Mouse (Mus musculus): ENCODE data around the gene Serpine3. TPM values are rescaled to one million over a fixed set of nuclear protein-coding genes. Genes with fewer than 3 reads are reported as not detected.

Serpine3 gene
- polyA plus RNA-seq, 1 experiment from 2014 or later: not detected

DNA sequence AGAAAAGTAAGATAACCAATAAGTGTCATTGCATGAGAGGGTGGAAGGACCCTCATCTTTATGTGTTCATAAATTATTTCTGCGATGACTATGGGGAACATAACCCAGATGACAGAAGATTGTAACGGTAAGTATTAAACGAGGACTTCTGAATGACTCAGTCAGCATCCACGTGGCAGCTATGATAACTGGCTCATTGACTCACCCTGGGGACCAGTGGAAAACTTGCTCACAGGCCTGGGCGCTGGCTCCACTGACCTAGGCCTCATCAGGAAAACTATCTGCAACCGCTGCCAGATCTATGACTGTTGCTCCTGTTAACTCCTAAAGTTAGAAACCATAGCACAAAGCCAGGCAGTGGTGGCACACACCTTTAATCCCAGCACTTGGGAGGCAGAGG is 15.1 kb upstream of the Serpine3 start:
- H3K4me1 ChIP-seq (ENCODE audit: control insufficient read depth, insufficient read depth, low read length): no peaks in the 10 kb centered on the region
- H3K4me3 ChIP-seq (ENCODE audit: low read length): no peak overlapping the region
- no peak overlapping the region for H3K9ac ChIP-seq (ENCODE audit: low read depth, low read length)
- WGBS: 86% methylated on average over 6 of the region's 6 CpGs
- H3K9me3 ChIP-seq (ENCODE audit: control insufficient read depth, low read length): no peaks in the 10 kb centered on the region
- H3K36me3 ChIP-seq (ENCODE audit: control insufficient read depth, insufficient read depth, low read length): no peaks in the 10 kb centered on the region
- H3K27me3 ChIP-seq (replicated peaks; ENCODE audit: control insufficient read depth, insufficient read depth, low read length): no peaks in the 10 kb centered on the region
- no peak overlapping the region for H3K4me2 ChIP-seq (ENCODE audit: low read depth, low read length)
- ATAC-seq: no peak
- H3K27ac ChIP-seq (ENCODE audit: low read length): no peak overlapping the region

DNA sequence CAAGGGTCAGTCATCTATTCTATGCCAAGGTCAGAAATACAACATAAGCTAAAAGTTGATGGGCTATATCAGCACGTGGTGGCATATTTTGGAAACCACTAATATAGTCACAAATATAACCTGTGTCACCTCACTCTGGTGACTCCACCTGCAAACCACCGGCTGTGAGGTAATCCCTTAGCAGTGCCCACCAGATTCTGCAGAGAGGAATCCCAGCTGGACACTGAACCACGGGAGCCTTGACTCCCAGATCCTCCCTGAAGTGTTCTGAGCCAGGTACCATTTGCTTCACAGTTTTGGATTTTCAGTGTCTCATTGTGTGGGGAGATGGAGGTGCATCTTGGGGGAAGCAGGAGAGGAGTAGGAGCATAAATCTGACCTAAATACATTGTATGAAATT is 13.1 kb upstream of the Serpine3 start:
- Histone ChIP-seq H3K9me3 (ENCODE audit: control insufficient read depth, low read length) (no peaks in the 10 kb centered on the region), H3K4me3 (ENCODE audit: low read length) (no peak overlapping the region), H3K36me3 (ENCODE audit: control insufficient read depth, insufficient read depth, low read length) (no peaks in the 10 kb centered on the region), H3K9ac (ENCODE audit: low read depth, low read length) (no peak overlapping the region), H3K27ac (ENCODE audit: low read length) (no peak overlapping the region), H3K27me3 (replicated peaks; ENCODE audit: control insufficient read depth, insufficient read depth, low read length) (no peaks in the 10 kb centered on the region), H3K4me2 (ENCODE audit: low read depth, low read length) (no peak overlapping the region), H3K4me1 (ENCODE audit: control insufficient read depth, insufficient read depth, low read length) (no peaks in the 10 kb centered on the region)
- 66% methylated on average over 3 of the region's 3 CpGs for WGBS
- ATAC-seq: no peak

DNA sequence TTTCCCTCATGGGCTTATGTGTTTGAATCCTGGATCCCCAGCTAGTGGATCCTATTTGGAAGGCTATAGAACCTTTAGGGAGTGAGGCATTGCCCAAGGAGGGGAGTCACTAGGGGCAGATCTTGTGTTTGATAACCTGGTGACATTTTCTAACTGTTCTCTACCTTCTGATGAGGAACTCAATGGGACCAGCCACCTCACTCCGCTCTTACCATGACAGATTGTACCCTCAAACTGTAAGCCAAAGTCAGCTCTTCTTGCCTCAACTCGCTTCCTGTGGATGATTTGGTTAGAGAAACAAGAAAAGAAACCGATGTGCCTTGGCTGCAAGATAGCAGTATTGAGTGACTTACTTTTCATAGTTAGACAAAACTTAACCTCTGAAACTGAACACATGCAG is 11.7 kb upstream of the Serpine3 start:
- ATAC-seq: no peak
- H3K36me3 ChIP-seq (ENCODE audit: control insufficient read depth, insufficient read depth, low read length): no peaks in the 10 kb centered on the region
- no peak overlapping the region for H3K4me2 ChIP-seq (ENCODE audit: low read depth, low read length)
- no peaks in the 10 kb centered on the region for H3K27me3 ChIP-seq (replicated peaks; ENCODE audit: control insufficient read depth, insufficient read depth, low read length)
- no peak overlapping the region for H3K4me3 ChIP-seq (ENCODE audit: low read length)
- H3K4me1 ChIP-seq (ENCODE audit: control insufficient read depth, insufficient read depth, low read length): no peaks in the 10 kb centered on the region
- H3K9ac ChIP-seq (ENCODE audit: low read depth, low read length): no peak overlapping the region
- WGBS: 90% methylated on average over 3 of the region's 3 CpGs
- H3K27ac ChIP-seq (ENCODE audit: low read length): no peak overlapping the region
- no peaks in the 10 kb centered on the region for H3K9me3 ChIP-seq (ENCODE audit: control insufficient read depth, low read length)

DNA sequence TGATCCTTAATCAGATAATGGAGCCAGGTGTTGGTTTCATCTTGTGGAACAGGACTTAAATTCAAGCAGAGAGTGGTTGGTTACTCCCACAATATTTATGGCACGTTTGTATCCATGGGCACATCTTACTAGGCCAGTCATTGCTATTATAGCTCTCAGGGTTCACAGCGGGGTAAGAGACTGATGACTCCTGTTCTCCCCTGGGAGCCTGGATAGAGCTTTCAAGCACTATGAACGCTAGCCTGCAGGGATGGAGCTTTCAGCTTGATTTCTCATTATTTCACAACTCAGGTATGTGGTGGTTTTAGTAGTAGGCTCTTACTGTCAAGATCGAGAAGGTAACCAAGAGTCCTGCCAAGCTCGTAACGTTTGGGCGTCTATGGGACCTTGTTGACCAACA is 7.5 kb upstream of the Serpine3 start:
- no peak overlapping the region for H3K4me2 ChIP-seq (ENCODE audit: low read depth, low read length)
- H3K36me3 ChIP-seq (ENCODE audit: control insufficient read depth, insufficient read depth, low read length): no peaks in the 10 kb centered on the region
- H3K4me3 ChIP-seq (ENCODE audit: low read length): no peak overlapping the region
- H3K27ac ChIP-seq (ENCODE audit: low read length): no peak overlapping the region
- H3K4me1 ChIP-seq (ENCODE audit: control insufficient read depth, insufficient read depth, low read length): no peaks in the 10 kb centered on the region
- ATAC-seq: no peak
- H3K27me3 ChIP-seq (replicated peaks; ENCODE audit: control insufficient read depth, insufficient read depth, low read length): no peaks in the 10 kb centered on the region
- no peak overlapping the region for H3K9ac ChIP-seq (ENCODE audit: low read depth, low read length)
- no peaks in the 10 kb centered on the region for H3K9me3 ChIP-seq (ENCODE audit: control insufficient read depth, low read length)
- whole genome bisulfite sequencing: 85% methylated on average over 7 of the region's 7 CpGs

DNA sequence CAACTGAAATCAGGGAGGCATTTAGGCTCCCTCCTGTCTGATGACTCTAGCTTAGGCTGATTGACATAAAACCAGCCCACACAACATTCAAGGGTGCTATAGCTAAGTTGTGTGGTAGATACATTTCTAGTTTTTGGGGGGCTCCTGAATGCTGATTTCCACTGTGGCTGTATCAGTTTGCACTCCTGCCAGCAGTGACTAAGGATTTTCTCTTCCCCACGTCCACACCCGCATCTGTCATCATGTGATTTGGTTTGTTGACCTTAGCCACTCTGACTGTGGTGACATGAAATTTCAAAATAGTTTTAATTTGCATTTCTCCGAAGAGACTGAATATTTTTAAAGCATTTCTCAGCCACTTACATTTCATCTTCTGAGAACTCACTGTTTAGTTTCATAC is 6.0 kb upstream of the Serpine3 start:
- Histone ChIP-seq H3K9ac (ENCODE audit: low read depth, low read length) (no peak overlapping the region), H3K4me3 (ENCODE audit: low read length) (no peak overlapping the region), H3K27ac (ENCODE audit: low read length) (no peak overlapping the region), H3K36me3 (ENCODE audit: control insufficient read depth, insufficient read depth, low read length) (no peaks in the 10 kb centered on the region), H3K27me3 (replicated peaks; ENCODE audit: control insufficient read depth, insufficient read depth, low read length) (no peaks in the 10 kb centered on the region), H3K4me1 (ENCODE audit: control insufficient read depth, insufficient read depth, low read length) (no peaks in the 10 kb centered on the region), H3K4me2 (ENCODE audit: low read depth, low read length) (no peak overlapping the region), H3K9me3 (ENCODE audit: control insufficient read depth, low read length) (no peaks in the 10 kb centered on the region)
- 61% methylated on average over 3 of the region's 3 CpGs for WGBS
- no peak for ATAC-seq

DNA sequence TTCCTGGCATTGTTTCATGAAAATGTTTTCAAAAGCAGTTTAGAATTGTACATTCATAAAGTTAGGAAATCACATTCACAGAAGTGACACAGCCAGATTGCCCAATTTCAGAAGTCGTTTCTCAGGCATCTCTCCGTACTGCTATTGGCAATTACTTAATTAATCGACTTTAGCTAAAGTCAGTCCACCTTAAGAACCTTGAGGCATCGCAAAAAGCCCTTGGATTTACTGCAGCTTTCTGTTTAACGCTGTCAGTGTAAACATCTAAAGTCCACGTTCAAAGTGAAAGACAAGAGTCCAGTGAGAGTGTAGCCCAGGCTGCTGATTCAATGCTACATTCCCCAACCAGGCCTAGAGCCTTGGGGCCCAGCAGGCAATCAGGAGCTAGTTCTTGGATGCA is 1.1 kb upstream of the Serpine3 start:
- no peak overlapping the region for H3K27ac ChIP-seq (ENCODE audit: low read length)
- no peak overlapping the region for H3K9ac ChIP-seq (ENCODE audit: low read depth, low read length)
- no peak overlapping the region for H3K4me3 ChIP-seq (ENCODE audit: low read length)
- WGBS: 48% methylated on average over 6 of the region's 6 CpGs
- no peak overlapping the region for H3K4me2 ChIP-seq (ENCODE audit: low read depth, low read length)
- H3K27me3 ChIP-seq (replicated peaks; ENCODE audit: control insufficient read depth, insufficient read depth, low read length): no peaks in the 10 kb centered on the region
- ATAC-seq: no peak
- no peaks in the 10 kb centered on the region for H3K4me1 ChIP-seq (ENCODE audit: control insufficient read depth, insufficient read depth, low read length)
- no peaks in the 10 kb centered on the region for H3K36me3 ChIP-seq (ENCODE audit: control insufficient read depth, insufficient read depth, low read length)
- no peaks in the 10 kb centered on the region for H3K9me3 ChIP-seq (ENCODE audit: control insufficient read depth, low read length)

DNA sequence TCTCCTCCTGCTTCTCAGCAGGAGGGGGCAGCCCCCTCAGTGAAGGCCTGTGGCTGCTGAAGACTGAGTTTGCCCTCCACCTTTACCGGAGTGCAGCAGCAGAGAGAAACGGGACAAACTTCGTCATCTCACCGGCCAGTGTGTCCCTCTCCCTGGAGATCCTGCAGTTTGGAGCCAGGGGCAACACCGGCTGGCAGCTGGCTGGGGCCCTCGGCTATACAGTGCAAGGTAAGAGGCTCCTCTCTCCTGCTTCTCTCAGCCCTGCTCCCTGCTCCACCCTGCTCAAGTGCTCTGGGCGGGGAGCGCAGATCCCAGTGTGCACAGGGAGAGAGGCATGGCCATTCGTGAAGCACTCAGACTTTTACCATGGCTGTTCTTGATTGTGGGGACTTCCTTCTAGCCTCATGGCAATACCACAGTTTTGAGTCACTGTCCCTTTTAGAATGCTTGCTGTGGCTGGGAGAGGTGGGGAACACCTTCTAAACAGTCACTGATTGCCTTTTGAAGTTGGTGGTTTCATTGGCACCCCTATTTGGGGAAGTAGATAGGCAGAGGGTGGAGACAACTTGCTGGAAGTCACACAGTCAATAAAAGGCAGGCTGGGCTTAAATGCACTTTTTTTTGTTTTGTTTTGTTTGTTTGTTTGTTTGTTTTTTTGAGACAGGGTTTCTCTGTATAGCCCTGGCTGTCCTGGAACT is 1.7 kb downstream of the Serpine3 start:
- Histone ChIP-seq H3K27ac (ENCODE audit: low read length) (no peak overlapping the region), H3K4me2 (ENCODE audit: low read depth, low read length) (no peak overlapping the region), H3K4me1 (ENCODE audit: control insufficient read depth, insufficient read depth, low read length) (no peaks in the 10 kb centered on the region), H3K9me3 (ENCODE audit: control insufficient read depth, low read length) (no peaks in the 10 kb centered on the region), H3K4me3 (ENCODE audit: low read length) (no peak overlapping the region), H3K27me3 (replicated peaks; ENCODE audit: control insufficient read depth, insufficient read depth, low read length) (no peaks in the 10 kb centered on the region), H3K36me3 (ENCODE audit: control insufficient read depth, insufficient read depth, low read length) (no peaks in the 10 kb centered on the region), H3K9ac (ENCODE audit: low read depth, low read length) (no peak overlapping the region)
- 55% methylated on average over 9 of the region's 9 CpGs for WGBS
- no peak for ATAC-seq

DNA sequence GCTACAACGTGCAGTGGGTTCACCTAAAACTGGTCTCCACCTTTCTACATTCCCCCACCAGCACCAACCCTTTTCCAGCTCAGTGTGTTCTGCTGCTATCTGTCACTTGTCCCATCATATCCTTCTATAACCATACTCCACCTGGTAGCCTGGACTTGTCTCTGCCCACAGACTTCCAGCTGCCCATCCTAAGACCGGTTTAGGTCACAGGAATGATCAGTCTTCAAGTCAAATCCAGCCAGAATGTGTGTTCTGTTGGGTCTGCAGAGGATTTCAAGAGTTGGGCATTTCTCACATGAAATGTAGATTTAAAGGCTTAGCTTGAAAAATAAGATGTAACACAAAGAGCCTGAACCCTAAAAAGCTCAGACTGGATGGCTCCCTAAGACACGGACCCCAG is 10.2 kb downstream of the Serpine3 start:
- H3K4me1 ChIP-seq (ENCODE audit: control insufficient read depth, insufficient read depth, low read length): no peaks in the 10 kb centered on the region
- H3K4me2 ChIP-seq (ENCODE audit: low read depth, low read length): no peak overlapping the region
- no peaks in the 10 kb centered on the region for H3K9me3 ChIP-seq (ENCODE audit: control insufficient read depth, low read length)
- ATAC-seq: no peak
- no peaks in the 10 kb centered on the region for H3K27me3 ChIP-seq (replicated peaks; ENCODE audit: control insufficient read depth, insufficient read depth, low read length)
- no peak overlapping the region for H3K4me3 ChIP-seq (ENCODE audit: low read length)
- H3K36me3 ChIP-seq (ENCODE audit: control insufficient read depth, insufficient read depth, low read length): no peaks in the 10 kb centered on the region
- WGBS: 90% methylated on average over 3 of the region's 3 CpGs
- no peak overlapping the region for H3K27ac ChIP-seq (ENCODE audit: low read length)
- H3K9ac ChIP-seq (ENCODE audit: low read depth, low read length): no peak overlapping the region

DNA sequence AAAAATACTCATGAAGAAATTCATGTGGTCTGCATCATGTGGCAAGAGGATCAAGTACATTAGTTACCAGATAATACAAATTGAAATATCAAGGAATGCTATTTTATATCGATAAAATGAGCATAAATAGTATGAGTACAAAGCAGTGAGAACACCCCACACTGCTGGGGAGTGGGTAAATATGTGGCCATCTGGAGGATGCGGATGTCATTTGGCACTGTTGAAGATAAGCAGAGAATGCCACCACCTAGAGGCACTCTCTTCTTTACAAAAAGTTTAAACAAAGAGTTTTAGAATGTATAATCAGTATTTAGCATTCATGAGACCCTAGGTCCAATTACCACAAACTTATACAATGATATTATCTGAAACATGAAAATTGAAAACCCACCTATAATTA is 54.7 kb downstream of the Serpine3 start:
- ATAC-seq: no peak
- H3K27ac ChIP-seq (ENCODE audit: low read length): no peak overlapping the region
- 80% methylated on average over 2 of the region's 2 CpGs for WGBS

DNA sequence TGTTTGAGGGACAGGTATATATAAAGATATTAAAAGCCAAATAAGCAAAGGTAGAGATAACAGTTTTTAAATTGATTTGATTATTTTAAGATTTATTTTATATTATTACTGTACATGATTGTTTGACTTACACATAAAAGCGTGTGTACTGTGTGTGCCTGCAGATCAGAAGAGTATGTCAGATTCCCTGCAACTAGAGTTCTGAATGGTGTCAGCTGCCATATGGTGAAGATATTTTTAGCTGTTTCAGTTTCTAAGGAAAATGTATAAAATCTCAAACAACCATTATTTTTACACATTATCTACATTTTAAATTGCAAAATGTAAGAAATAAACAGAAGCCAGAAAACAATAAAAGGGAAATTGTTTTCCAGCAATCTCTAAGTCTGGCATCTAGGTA is 58.2 kb downstream of the Serpine3 start:
- no peaks in the 10 kb centered on the region for H3K27me3 ChIP-seq (replicated peaks; ENCODE audit: control insufficient read depth, insufficient read depth, low read length)
- ATAC-seq: no peak
- H3K36me3 ChIP-seq (ENCODE audit: control insufficient read depth, insufficient read depth, low read length): no peaks in the 10 kb centered on the region
- H3K9ac ChIP-seq (ENCODE audit: low read depth, low read length): no peak overlapping the region
- H3K4me1 ChIP-seq (ENCODE audit: control insufficient read depth, insufficient read depth, low read length): no peaks in the 10 kb centered on the region
- 76% methylated on average over 1 of the region's 1 CpGs for WGBS
- H3K27ac ChIP-seq (ENCODE audit: low read length): no peak overlapping the region
- H3K4me2 ChIP-seq (ENCODE audit: low read depth, low read length): no peak overlapping the region
- H3K9me3 ChIP-seq (ENCODE audit: control insufficient read depth, low read length): no peaks in the 10 kb centered on the region
- no peak overlapping the region for H3K4me3 ChIP-seq (ENCODE audit: low read length)

More for the DNA sequence above, 54.7 kb downstream of the Serpine3 start:
- Histone ChIP-seq H3K4me1 (ENCODE audit: control insufficient read depth, insufficient read depth, low read length) (no peaks in the 10 kb centered on the region), H3K4me3 (ENCODE audit: low read length) (no peak overlapping the region), H3K36me3 (ENCODE audit: control insufficient read depth, insufficient read depth, low read length) (no peaks in the 10 kb centered on the region), H3K4me2 (ENCODE audit: low read depth, low read length) (no peak overlapping the region), H3K9ac (ENCODE audit: low read depth, low read length) (no peak overlapping the region), H3K27me3 (replicated peaks; ENCODE audit: control insufficient read depth, insufficient read depth, low read length) (no peaks in the 10 kb centered on the region), H3K9me3 (ENCODE audit: control insufficient read depth, low read length) (no peaks in the 10 kb centered on the region)
